Mouse (Mus musculus): ENCODE measurements around the gene Tyw3.

DNA sequence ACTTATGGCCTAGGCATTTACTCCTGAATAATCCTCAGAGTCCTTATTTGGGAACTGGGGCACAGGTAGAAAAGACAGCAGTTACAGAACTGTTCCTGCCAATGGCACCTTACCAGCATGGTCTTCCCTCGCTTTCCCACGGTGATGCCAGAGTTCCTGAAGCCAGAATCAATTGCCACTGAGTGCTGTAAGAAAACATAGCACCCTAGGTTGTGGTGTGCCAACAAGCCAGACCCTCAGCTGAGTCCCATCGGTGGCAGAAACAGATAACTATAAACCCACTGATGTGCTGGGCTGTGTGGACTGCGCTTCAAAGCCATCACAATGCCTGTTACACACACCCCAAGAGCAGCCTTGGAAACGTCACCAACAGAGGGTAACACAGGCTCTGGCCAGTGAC, 5.9 kb downstream of the Tyw3 start:
- TF ChIP-seq POLR2A (IDR thresholded peaks at IDR 0.05; ENCODE audit: borderline replicate concordance, low read depth, low read length): no peak
- no peak for TF ChIP-seq CTCF (IDR thresholded peaks at IDR 0.05; ENCODE audit: low read depth, low read length)

All from bone marrow macrophage, adult 2 months (primary cell).